Mouse (Mus musculus) kidney, postnatal 0 days (tissue): ENCODE measurements around the gene Phf12. TPM values are rescaled to one million over a fixed set of nuclear protein-coding genes. Genes with fewer than 3 reads are reported as not detected.

ENCODE experiments used
- ATAC-seq: fragments of 200-750 bp; cut with Nextera tagmentation; replicated peaks from 2 replicates; pipeline ENCODE4 v1.8.0; 2017; ENCODE audit warnings: low read depth, moderate number of reproducible peaks, moderate TSS enrichment, moderate library complexity; ENCODE audit not compliant: low FRiP score
- DNase-seq: peaks from one replicate; pipeline ENCODE4 v3.0.0-alpha.2; 2016; ENCODE audit warnings: low spot score
- H3K27ac ChIP-seq: fragments of 300-500 bp; sonication (generic); 2 replicates; pipeline ENCODE4 v1.5.1; 2014; ENCODE audit warnings: mild to moderate bottlenecking
- H3K27me3 ChIP-seq: fragments of 300-500 bp; sonication (generic); 2 replicates; pipeline ENCODE4 v1.6.1; 2014; ENCODE audit warnings: low read length, mixed read lengths; ENCODE audit not compliant: insufficient read depth
- H3K36me3 ChIP-seq: fragments of 300-500 bp; sonication (generic); 2 replicates; pipeline ENCODE4 v1.6.1; 2014; ENCODE audit warnings: low read length, mixed read lengths; ENCODE audit not compliant: insufficient read depth
- H3K4me1 ChIP-seq: fragments of 300-500 bp; sonication (generic); replicated peaks from 2 replicates; pipeline ENCODE4 v1.6.1; 2014; ENCODE audit warnings: antibody characterized with exemption, low read length, mixed read lengths; ENCODE audit not compliant: insufficient read depth
- H3K4me2 ChIP-seq: fragments of 300-500 bp; sonication (generic); 2 replicates; pipeline ENCODE4 v1.6.1; 2014; ENCODE audit warnings: mild to moderate bottlenecking, low read length, moderate library complexity, mixed read lengths
- H3K4me3 ChIP-seq: fragments of 300-500 bp; sonication (generic); replicated peaks from 2 replicates; pipeline ENCODE4 v1.5.1; 2014; ENCODE audit warnings: low read depth, low read length
- H3K9ac ChIP-seq: fragments of 300-500 bp; sonication (generic); 2 replicates; pipeline ENCODE4 v1.6.1; 2014; ENCODE audit warnings: low read depth, low read length
- H3K9me3 ChIP-seq: fragments of 300-500 bp; sonication (generic); replicated peaks from 2 replicates; pipeline ENCODE4 v1.6.1; 2016; ENCODE audit warnings: low read length, inconsistent platforms, mixed read lengths
- CTCF ChIP-seq: IDR thresholded peaks from 2 replicates; pipeline ENCODE4 v1.5.1; 2016; ENCODE audit warnings: antibody characterized with exemption, low read depth, mild to moderate bottlenecking, moderate library complexity
- WGBS: fragments of 180-500 bp; shearing (Covaris S2); extraction: QIAGEN DNeasy Blood & Tissue Kit; methylation state at CpG from one replicate; pipeline ENCODE4 v1.1.7; 2014; 5-methylcytosine and 5-hydroxymethylcytosine counted together
- polyA plus RNA-seq: library from polyadenylated mRNA; unstranded; fragments of >200 nt; fragmentation: Nextera tagmentation; extraction: Ambion mirVana; gene quantifications from 2 replicates; pipeline ENCODE4 v1.2.1, GENCODE M21; 2015

Phf12 gene
- polyA plus RNA-seq, 1 experiment from 2014 or later = 11.1 TPM

DNA sequence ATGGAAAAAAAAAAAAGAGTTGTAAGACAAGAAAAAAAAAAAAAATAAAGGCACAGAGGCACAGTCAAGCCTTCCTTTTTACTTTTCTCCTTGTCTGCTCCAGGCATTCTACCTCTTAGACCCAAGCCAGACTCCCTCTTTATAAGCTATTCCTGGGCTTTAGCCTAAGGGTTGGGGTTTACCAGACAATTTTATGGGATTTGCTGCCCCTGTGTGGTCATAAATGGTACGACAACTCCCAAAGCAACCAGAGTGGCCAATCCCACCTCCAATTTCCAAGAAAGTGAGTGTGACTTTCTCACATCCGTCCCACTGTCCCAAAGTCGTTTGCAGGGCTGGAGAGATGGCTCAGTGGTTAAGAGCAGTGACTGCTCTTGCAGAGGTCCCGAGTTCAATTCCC lies 15.4 kb upstream of the Phf12 start:
- Histone ChIP-seq H3K27me3 (no peaks in the 10 kb centered on the region), H3K4me1 (no peaks in the 10 kb centered on the region), H3K9me3 (no peaks in the 10 kb centered on the region), H3K4me3 (no peak overlapping the region), H3K9ac (no peak overlapping the region), H3K27ac (no peak overlapping the region), H3K36me3 (no peaks in the 10 kb centered on the region), H3K4me2 (no peak overlapping the region)
- TF ChIP-seq CTCF = peak; percentile 76
- WGBS = under 1% methylated on average over 4 of the region's 4 CpGs
- no peak; the same call in 1 of the 2 replicates for ATAC-seq
- DNase-seq = peak; percentile 85

GRCm38 (mm10) chr11:77968786-77969185 lies 13.8 kb upstream of the Phf12 start:
- no peak for TF ChIP-seq CTCF
- 64% methylated on average over 4 of the region's 4 CpGs for WGBS
- no peaks in the 10 kb centered on the region for H3K27me3 ChIP-seq
- no peak for DNase-seq
- no peaks in the 10 kb centered on the region for H3K36me3 ChIP-seq
- no peaks in the 10 kb centered on the region for H3K9me3 ChIP-seq
- no peak overlapping the region for H3K4me2 ChIP-seq
- no peak overlapping the region for H3K9ac ChIP-seq
- H3K27ac ChIP-seq = no peak overlapping the region
- no peak overlapping the region for H3K4me3 ChIP-seq
- ATAC-seq = no peak
- H3K4me1 ChIP-seq = no peaks in the 10 kb centered on the region

DNA sequence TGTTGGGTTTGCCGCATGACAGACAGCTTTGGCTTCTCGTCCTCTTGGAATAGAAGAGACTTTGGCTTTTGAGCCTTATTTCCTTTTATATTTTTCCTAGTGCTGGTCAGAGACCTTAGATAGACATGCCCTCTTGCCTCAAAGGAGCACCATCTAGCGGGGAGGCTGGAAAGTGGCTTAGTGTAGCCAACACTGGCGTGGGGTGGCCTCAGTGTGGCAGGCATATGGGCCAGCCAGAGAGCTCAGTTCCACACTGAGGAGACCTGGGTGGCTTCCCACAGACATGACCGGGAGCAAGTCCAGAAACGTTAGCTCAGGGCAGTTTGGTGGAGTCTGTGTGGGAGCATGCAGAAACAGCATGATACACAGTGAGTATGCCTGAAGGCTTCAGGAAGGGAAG lies 11.8 kb upstream of the Phf12 start:
- 80% methylated on average over 6 of the region's 6 CpGs for WGBS
- no peaks in the 10 kb centered on the region for H3K36me3 ChIP-seq
- no peaks in the 10 kb centered on the region for H3K4me1 ChIP-seq
- DNase-seq (no peak), ATAC-seq (no peak)
- H3K27ac ChIP-seq = no peak overlapping the region
- no peak overlapping the region for H3K9ac ChIP-seq
- H3K4me2 ChIP-seq = no peak overlapping the region
- H3K27me3 ChIP-seq = no peaks in the 10 kb centered on the region
- H3K9me3 ChIP-seq = no peaks in the 10 kb centered on the region
- H3K4me3 ChIP-seq = no peak overlapping the region
- no peak; the same call in 1 of the 2 replicates for TF ChIP-seq CTCF

- Histone ChIP-seq H3K4me3 (no peak overlapping the region), H3K27ac (no peak overlapping the region), H3K9ac (no peak overlapping the region), H3K4me1 (no peaks in the 10 kb centered on the region), H3K27me3 (0 out of 2 replicates have a peak, but pooled peaks cover 3% of the 10 kb centered on the region), H3K4me2 (no peak overlapping the region), H3K9me3 (no peaks in the 10 kb centered on the region), H3K36me3 (no peaks in the 10 kb centered on the region)
- DNase-seq (no peak), ATAC-seq (0 out of 2 replicates have a peak, but pooled peaks have one; percentile 26)
- no peak for TF ChIP-seq CTCF
- 79% methylated on average over 7 of the region's 7 CpGs for WGBS
Measured at GRCm38 (mm10) chr11:77973520-77973919, 9.0 kb upstream of the Phf12 start.

GRCm38 (mm10) chr11:77974325-77974724 lies 8.2 kb upstream of the Phf12 start:
- DNase-seq = no peak
- no peak overlapping the region for H3K27ac ChIP-seq
- 37% methylated on average over 15 of the region's 15 CpGs for WGBS
- H3K9ac ChIP-seq = no peak overlapping the region
- H3K4me3 ChIP-seq = no peak overlapping the region
- peak; percentile 9; the same call in 1 of the 2 replicates for ATAC-seq
- no peaks in the 10 kb centered on the region for H3K4me1 ChIP-seq
- H3K36me3 ChIP-seq = no peaks in the 10 kb centered on the region
- 0 out of 2 replicates have a peak, but pooled peaks cover 3% of the 10 kb centered on the region for H3K27me3 ChIP-seq
- no peaks in the 10 kb centered on the region for H3K9me3 ChIP-seq
- no peak overlapping the region for H3K4me2 ChIP-seq
- no peak for TF ChIP-seq CTCF

- Histone ChIP-seq H3K27me3 (0 out of 2 replicates have a peak, but pooled peaks cover 3% of the 10 kb centered on the region), H3K4me2 (no peak overlapping the region), H3K36me3 (no peaks in the 10 kb centered on the region), H3K27ac (no peak overlapping the region), H3K4me1 (no peaks in the 10 kb centered on the region), H3K9me3 (no peaks in the 10 kb centered on the region), H3K9ac (no peak overlapping the region), H3K4me3 (no peak overlapping the region)
- 36% methylated on average over 4 of the region's 4 CpGs for WGBS
- DNase-seq (no peak), ATAC-seq (no peak)
- peak; percentile 37; the same call in 1 of the 2 replicates for TF ChIP-seq CTCF
Measured at GRCm38 (mm10) chr11:77975873-77976272, 6.7 kb upstream of the Phf12 start.

GRCm38 (mm10) chr11:77978161-77978560 lies 4.4 kb upstream of the Phf12 start:
- Histone ChIP-seq H3K36me3 (no peaks in the 10 kb centered on the region), H3K27me3 (0 out of 2 replicates have a peak, but pooled peaks cover 3% of the 10 kb centered on the region), H3K4me3 (no peak overlapping the region), H3K4me1 (no peaks in the 10 kb centered on the region), H3K4me2 (no peak overlapping the region), H3K9me3 (no peaks in the 10 kb centered on the region), H3K27ac (no peak overlapping the region), H3K9ac (no peak overlapping the region)
- 79% methylated on average over 6 of the region's 6 CpGs for WGBS
- no peak for TF ChIP-seq CTCF
- no peak for DNase-seq
- ATAC-seq = no peak
